Mouse (Mus musculus) brain, embryonic 14.5 days (tissue): ENCODE data around the gene Ajuba.
A peak's percentile ranks its signal among the peaks of the same experiment; 100 is the strongest.

ENCODE experiments used
- CTCF ChIP-seq: fragments of 200-500 bp; IDR thresholded peaks from 2 replicates; pipeline ENCODE4 v1.5.1; 2012; ENCODE audit warnings: inconsistent platforms, mild to moderate bottlenecking, moderate library complexity, borderline replicate concordance; ENCODE audit not compliant: insufficient read depth, insufficient read length; ENCODE audit errors: extremely low read depth
- POLR2A ChIP-seq: fragments of 200-500 bp; IDR thresholded peaks from 2 replicates; pipeline ENCODE4 v1.6.1; 2012; ENCODE audit warnings: mild to moderate bottlenecking, inconsistent platforms, borderline replicate concordance; ENCODE audit not compliant: poor library complexity, insufficient read depth, insufficient read length, severe bottlenecking; ENCODE audit errors: extremely low read depth

- TF ChIP-seq CTCF (no peak), POLR2A (peak; percentile 88)
Measured at GRCm38 (mm10) chr14:54577089-54577982, at the start of gene Ajuba.
